Mouse (Mus musculus) spleen, embryonic (tissue): ENCODE measurements around the gene Rxfp3.

ENCODE experiments used
- CTCF ChIA-PET: fragments of 350-600 bp; sonication (Branson Sonifier 250); formaldehyde crosslinking; loops from one replicate; lab custom pipeline; 2022; lab: Charles Lee

The Rxfp3 gene

DNA sequence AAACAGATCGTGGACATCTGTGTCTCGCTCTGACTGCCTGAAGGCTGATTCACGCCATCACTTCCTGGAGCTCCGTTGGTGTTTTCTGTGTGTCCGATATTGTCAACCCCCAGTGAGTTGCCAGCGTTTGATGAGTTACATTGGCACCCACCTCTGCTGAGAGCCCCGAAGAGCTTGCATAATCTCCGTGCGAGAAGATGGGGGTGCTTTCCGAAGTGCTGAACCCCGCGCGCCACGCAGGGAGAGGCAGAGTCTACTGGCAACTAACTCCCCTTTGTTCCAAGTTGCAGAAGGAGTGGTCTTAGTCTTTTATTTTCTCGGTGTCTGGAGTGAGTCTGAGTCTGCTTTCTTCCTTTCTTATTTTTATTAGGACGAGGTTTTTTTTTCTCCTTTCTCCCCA lies at the start of gene Rxfp3:
Rxfp3 (minus strand) TSS at position 281 of the 400 bp plus-strand sequence.
- CTCF ChIA-PET = no interaction called here

- CTCF ChIA-PET = no interaction called here
Measured at GRCm38 (mm10) chr15:11084993-11085365, 47.2 kb upstream of the Rxfp3 start.

DNA sequence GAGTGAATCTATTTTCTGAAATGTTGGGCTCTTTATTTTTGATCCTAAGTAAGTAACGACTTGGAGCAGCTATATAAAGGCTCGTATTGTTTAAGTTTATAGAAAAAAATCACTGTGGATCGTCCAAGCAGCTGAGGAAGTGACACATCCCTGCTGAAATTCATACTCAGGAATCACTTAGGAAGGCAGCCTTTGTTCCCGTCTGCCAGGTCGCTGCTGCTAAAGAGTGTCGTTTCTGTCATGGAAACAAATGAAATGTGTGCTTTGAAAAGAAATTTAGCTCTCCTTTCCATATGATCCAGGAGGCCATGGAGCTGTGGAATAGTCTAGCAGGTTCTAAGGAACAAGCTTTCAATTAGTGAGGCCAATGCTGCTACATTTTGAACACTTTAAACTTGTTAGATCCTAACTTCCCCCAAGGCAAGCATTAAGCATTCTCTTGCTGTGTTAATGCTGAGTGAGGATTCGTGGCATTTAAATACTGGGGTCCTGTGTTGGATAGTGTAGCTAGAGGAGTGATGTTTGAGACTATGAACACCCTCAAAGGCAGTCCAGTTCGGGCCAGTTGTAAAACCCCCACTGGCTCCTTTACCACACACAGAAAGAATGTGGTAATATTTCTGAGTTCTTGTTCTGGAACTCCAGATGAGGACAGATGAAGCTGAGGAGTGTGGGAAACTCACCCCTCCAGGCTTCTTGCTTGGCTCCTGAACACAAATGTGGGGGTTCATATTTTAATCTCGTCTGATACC lies 46.6 kb upstream of the Rxfp3 start:
- CTCF ChIA-PET = no interaction called here

DNA sequence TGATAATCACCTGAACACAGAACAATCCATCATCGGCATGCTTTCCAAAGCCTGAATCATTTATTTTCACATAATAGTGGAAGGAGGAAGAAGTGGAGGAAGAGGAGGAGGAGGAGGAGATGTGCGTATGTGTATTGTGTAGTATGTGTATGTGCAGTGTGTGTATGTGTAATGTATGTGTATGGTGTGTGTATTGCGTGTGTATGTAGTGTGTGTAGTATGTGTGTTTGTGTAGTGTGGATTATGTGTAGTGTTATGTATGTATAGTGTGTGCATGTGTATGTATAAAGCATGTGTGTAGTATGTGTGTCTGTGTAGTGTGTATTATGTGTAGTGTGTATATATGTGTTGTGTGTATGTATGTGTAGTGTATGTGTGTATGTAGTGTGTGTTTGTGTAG lies 45.9 kb upstream of the Rxfp3 start:
- CTCF ChIA-PET = no interaction called here

DNA sequence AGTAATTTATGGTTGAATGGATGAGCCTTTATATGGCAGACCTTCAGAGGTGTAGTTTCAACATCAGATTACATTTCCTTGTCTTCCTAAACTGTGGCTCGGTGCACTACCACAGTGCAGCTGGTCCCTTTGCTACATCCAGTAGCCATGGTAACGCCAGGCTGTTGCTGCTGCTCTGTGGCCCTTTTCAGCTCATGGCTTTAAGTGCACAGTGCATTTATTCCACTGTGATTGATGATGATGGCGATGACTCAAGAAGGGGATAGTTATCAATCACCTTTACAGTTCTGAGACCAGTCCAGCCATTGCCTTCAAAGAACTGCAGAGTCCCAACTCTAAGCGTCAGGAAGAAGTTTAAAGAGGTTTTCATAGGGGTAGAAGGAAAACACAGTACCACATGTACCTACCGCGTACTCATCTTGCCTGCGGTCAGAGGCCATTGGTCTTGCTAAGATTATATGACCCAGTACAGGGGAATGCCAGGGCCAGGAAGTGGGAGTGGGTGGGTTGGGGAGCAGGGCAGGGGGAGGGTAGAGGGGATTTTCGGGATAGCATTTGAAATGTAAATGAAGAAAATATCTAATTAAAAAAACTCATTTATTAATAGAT lies 45.3 kb upstream of the Rxfp3 start:
- CTCF ChIA-PET = no interaction called here

GRCm38 (mm10) chr15:11075726-11076361 lies 38.1 kb upstream of the Rxfp3 start:
- CTCF ChIA-PET = no interaction called here

- CTCF ChIA-PET = no interaction called here
Measured at GRCm38 (mm10) chr15:11067891-11068290, 30.1 kb upstream of the Rxfp3 start.

- CTCF ChIA-PET = no interaction called here
Measured at GRCm38 (mm10) chr15:11066299-11066698, 28.5 kb upstream of the Rxfp3 start.

DNA sequence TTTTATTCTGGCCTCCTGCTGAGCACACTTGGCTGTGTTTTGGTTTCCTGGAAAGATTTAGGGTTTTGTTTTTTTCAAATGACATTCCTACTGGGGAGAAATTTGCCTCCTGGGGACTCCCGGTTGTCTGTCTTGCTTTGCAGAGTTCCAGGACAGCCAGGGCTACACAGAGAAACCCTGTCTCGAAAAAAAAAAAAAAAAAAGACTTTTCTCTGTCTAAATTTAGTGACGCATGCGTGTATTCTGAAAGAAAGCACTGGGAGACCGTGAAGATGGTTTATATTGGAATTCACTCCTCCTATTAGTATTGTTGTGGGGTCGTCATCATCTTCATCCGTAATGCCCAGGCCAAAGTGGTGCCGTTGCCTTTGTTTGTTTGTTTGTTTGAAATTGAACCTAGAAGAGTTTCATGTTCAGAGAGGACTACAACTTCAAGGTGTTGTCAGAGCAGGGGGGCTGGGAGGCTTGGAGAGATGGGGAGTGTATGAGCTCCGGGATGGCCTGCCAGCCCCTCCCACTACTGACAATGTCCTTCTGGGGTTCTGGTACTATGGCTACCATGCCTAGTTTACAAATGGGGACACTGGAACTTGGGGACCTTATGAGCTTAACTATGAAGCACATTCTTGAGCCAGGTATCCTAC lies 27.9 kb upstream of the Rxfp3 start:
- CTCF ChIA-PET = no interaction called here

DNA sequence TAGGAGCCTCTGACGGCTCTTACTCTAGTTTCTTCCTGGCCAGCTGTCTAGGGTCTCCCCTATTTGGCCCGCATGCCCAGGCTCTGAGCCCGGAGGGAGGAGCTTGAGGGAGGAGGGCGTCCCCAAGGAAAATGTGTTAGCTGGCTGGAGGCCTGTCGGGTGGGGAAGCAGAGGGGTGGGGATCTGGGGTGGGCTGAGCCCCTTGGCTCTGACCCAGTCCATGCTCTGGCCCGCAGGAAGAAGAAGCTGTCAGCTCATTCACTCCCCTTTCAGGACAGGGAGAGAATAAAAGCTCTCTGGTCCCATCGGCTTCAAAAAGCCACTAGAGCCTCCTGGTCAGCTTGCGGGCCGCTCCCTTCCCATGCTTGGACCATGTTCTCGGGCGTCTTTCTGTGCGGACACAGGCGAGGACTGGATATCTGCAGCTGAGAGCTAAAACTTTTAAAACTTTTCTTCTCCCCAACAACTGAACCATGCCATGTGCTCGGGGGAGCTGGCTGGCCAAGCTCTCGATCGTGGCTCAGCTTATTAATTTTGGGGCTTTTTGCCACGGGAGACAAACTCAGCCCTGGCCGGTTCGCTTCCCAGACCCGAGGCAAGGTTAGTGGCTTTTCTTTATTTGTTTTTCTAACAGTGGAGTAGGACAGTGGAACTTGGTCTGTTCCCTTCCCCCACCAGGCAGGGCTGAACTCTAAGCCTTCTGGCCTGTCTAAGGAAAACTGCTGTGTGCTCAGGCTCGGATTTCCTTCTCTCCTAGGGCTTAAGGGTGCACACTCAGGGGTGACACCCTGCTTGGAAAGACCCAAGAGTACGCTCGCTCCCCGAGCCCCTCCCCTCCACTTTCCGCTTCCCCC lies 27.0 kb upstream of the Rxfp3 start, which contains the start of gene Adamts12:
Adamts12 (plus strand) TSS at position 233 of the 854 bp plus-strand sequence.
- CTCF ChIA-PET = interaction anchor here (0.7 kb wide), 1 partner anchor 818 kb away, joined by 4 read pairs; no protein-coding TSS in a partner anchor

GRCm38 (mm10) chr15:11064160-11064557 lies 26.4 kb upstream of the Rxfp3 start:
- CTCF ChIA-PET = interaction anchor here (0.6 to 0.7 kb wide), 2 partner anchors 818 to 1212 kb away, joined by 4 to 7 read pairs; no protein-coding TSS in a partner anchor

DNA sequence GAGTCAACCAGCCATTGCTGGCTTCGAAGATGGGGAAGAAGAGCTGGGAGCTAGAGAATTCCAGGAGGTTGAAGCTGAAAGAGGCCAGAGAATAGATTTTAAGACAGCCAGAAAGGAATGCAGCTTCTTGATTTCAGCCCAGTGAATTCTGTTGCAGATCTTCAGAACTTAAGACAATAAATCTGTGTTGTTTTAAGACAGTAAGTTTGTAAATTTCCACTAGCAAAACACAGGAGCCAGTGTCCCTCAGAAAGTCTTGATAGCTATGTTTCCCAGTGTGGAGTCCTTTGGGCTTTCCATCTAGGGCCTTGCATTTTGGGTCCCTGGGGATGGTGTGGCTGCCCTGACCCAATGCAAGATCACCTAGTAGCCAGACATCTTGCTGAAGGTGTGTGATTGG lies 25.1 kb upstream of the Rxfp3 start:
- CTCF ChIA-PET = no interaction called here

- CTCF ChIA-PET = no interaction called here
Measured at GRCm38 (mm10) chr15:11054440-11055080, 16.8 kb upstream of the Rxfp3 start.

DNA sequence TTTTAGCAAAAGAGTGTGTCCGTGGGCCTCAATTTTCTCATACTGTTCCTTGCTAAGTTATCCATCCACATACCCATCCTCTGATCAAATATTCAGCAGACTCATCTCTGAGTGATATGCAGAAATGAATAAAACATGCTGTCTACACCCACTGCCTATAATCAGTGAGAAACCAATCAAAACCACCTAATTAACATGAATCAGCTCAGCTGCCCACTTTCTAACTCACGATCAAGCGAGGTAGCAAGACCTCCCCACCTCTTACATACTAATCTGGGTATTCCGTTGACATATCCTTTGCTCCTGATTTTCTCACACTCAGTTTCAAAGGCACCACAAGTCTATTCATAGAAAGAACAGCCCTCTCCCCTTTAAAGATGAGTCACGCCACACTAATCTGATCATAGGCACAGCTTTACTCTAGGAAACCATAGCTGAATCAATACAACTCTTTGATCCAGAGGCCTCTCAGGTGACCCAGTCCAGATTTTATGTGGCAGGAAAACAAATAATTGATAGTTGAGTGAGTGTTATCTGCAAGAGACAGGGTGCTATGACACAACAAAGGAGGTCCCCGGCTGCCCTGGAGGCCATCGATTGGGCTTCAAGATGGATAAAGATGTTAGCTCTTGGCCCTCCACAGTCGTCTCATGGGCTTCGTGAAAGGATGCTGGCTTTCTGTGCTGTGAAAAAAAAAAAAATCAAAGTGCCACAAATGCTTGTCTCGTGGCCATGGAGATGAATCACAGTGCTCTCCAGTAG lies 16.1 kb upstream of the Rxfp3 start:
- CTCF ChIA-PET = no interaction called here

DNA sequence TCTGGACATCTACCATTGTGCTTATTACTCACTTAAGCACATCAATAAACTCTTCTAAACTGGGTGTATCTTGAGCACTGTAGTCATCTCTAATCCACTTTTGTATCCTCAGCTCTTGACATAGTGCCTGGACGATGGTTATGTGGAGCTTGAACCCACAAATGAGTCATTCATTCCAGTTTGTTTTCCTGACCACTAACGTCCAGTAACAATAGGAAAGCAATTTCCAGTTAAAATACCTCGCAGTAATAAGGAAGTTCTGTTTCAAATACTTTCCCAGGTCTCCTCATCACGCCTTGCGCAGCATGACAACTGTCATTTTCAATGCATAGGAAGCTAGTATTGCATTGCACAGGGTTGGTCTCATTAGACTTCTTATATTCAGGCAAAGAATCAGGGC lies 5.0 kb upstream of the Rxfp3 start:
- CTCF ChIA-PET = no interaction called here

DNA sequence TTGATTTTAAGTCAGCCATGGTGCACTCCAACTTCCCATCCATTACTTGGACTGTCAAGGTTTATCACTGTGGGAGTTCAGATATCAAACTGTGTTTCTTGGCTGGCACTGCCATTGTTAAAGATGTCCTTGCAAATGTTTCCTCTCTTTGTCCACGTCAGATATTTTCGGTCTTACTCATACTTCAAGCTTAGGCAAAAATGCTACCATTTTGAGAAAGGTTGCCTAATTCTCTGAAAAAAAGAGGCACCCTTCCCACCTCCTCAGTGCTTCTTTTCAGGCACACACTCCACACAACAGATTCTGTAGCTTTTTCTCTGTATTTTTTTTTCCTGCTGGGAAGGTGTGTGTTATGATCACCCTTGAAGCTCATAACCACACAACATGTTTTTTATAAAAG lies 3.4 kb upstream of the Rxfp3 start:
- CTCF ChIA-PET = no interaction called here

- CTCF ChIA-PET = no interaction called here
Measured at GRCm38 (mm10) chr15:11040067-11040466, 2.3 kb upstream of the Rxfp3 start.

GRCm38 (mm10) chr15:11038476-11038875 lies 685 bp upstream of the Rxfp3 start:
- CTCF ChIA-PET = no interaction called here

DNA sequence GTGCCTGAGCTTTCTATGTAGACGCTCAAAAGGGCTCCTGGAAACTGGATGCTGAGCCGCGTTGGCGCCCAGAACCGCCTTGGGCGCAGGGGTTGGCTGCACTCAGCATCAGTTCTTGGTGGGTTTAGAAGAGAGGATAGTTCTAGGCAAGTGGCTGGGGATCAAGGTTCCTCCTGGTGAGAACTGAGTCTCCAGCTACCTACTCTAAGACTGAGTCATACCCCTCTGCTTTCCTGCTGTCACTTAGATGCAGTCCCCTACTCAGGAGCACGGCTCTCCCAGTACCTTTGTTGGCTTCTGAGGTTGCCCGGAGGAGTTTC lies 455 bp downstream of the Rxfp3 start:
- CTCF ChIA-PET = no interaction called here
